Mouse (Mus musculus) heart, embryonic 10.5 days (tissue): Measurements from ENCODE around the gene Hes5. TPM values are rescaled to one million over a fixed set of nuclear protein-coding genes. Genes with fewer than 3 reads are reported as not detected.

Source experiments
- DNase-seq: peaks from one replicate; pipeline ENCODE4 v3.0.0-alpha.2; 2017; ENCODE audit warnings: low spot score
- H3K27ac ChIP-seq: fragments of 300-500 bp; sonication (generic); 2 replicates; pipeline ENCODE4 v1.5.1; 2016; ENCODE audit warnings: mild to moderate bottlenecking
- H3K27me3 ChIP-seq: fragments of 300-500 bp; sonication (generic); 2 replicates; pipeline ENCODE4 v1.6.1; 2016; ENCODE audit warnings: mild to moderate bottlenecking; ENCODE audit not compliant: poor library complexity, insufficient read depth, severe bottlenecking
- H3K36me3 ChIP-seq: fragments of 300-500 bp; sonication (generic); 2 replicates; pipeline ENCODE4 v1.6.1; 2016; ENCODE audit warnings: mild to moderate bottlenecking, moderate library complexity
- H3K4me1 ChIP-seq: fragments of 300-500 bp; sonication (generic); 2 replicates; pipeline ENCODE4 v1.6.1; 2016; ENCODE audit warnings: mild to moderate bottlenecking
- H3K4me3 ChIP-seq: fragments of 300-500 bp; sonication (generic); 2 replicates; pipeline ENCODE4 v1.5.1; 2016; ENCODE audit warnings: mild to moderate bottlenecking, moderate library complexity
- H3K9me3 ChIP-seq: fragments of 300-500 bp; sonication (generic); 2 replicates; pipeline ENCODE4 v1.6.1; 2016; ENCODE audit warnings: mild to moderate bottlenecking, moderate library complexity
- WGBS: fragments of 180-500 bp; shearing (Covaris S2); methylation state at CpG from one replicate; pipeline ENCODE4 v1.1.7; 2016; 5-methylcytosine and 5-hydroxymethylcytosine counted together
- polyA plus RNA-seq: library from polyadenylated mRNA; unstranded; fragments of >200 nt; fragmentation: Nextera tagmentation; extraction: Ambion mirVana; gene quantifications from 2 replicates; pipeline ENCODE4 v1.2.1, GENCODE M21; 2016

Hes5 gene
- polyA plus RNA-seq, 1 experiment from 2014 or later: 0.26 TPM

- peak overlapping the region; percentile 62 for H3K4me3 ChIP-seq
- 0% methylated on average over 47 of the region's 47 CpGs for WGBS
- no peaks in the 10 kb centered on the region for H3K9me3 ChIP-seq
- H3K27ac ChIP-seq: peak overlapping the region; percentile 42; the same call in 1 of the 2 replicates
- no peaks in the 10 kb centered on the region for H3K36me3 ChIP-seq
- peaks cover 62% of the 10 kb centered on the region for H3K4me1 ChIP-seq
- no peak for DNase-seq
- H3K27me3 ChIP-seq: peaks cover 73% of the 10 kb centered on the region
These were observed 559 bp downstream of the Hes5 start for GRCm38 (mm10) chr4:154961226-154961738.

GRCm38 (mm10) chr4:154961911-154962310 is 1.2 kb downstream of the Hes5 start:
- H3K9me3 ChIP-seq: no peaks in the 10 kb centered on the region
- peaks cover 5% of the 10 kb centered on the region; the same call in 1 of the 2 replicates for H3K36me3 ChIP-seq
- DNase-seq: no peak
- peaks cover 68% of the 10 kb centered on the region for H3K27me3 ChIP-seq
- H3K4me3 ChIP-seq: peak overlapping the region; percentile 62
- 19% methylated on average over 13 of the region's 13 CpGs for WGBS
- no peak overlapping the region for H3K27ac ChIP-seq
- peaks cover 68% of the 10 kb centered on the region for H3K4me1 ChIP-seq

GRCm38 (mm10) chr4:154962683-154963082 is 2.0 kb downstream of the Hes5 start:
- Histone ChIP-seq H3K27me3 (peaks cover 60% of the 10 kb centered on the region), H3K4me3 (no peak overlapping the region), H3K27ac (no peak overlapping the region), H3K9me3 (no peaks in the 10 kb centered on the region), H3K36me3 (peaks cover 8% of the 10 kb centered on the region; the same call in 1 of the 2 replicates), H3K4me1 (peaks cover 71% of the 10 kb centered on the region)
- no peak for DNase-seq
- WGBS: 81% methylated on average over 7 of the region's 7 CpGs

GRCm38 (mm10) chr4:154963190-154963836 is 2.6 kb downstream of the Hes5 start:
- peaks cover 11% of the 10 kb centered on the region; the same call in 1 of the 2 replicates for H3K36me3 ChIP-seq
- peak overlapping the region; percentile 97; the same call in 1 of the 2 replicates for H3K27ac ChIP-seq
- WGBS: 27% methylated on average over 11 of the region's 11 CpGs
- peak overlapping the region; percentile 94 for H3K4me3 ChIP-seq
- DNase-seq: no peak
- no peaks in the 10 kb centered on the region for H3K9me3 ChIP-seq
- peaks cover 66% of the 10 kb centered on the region for H3K4me1 ChIP-seq
- peaks cover 54% of the 10 kb centered on the region for H3K27me3 ChIP-seq

GRCm38 (mm10) chr4:154963901-154964580 is 3.3 kb downstream of the Hes5 start, which contains the start of gene Pank4:
Pank4 (plus strand) TSS chr4:154964123.
- peaks cover 46% of the 10 kb centered on the region for H3K27me3 ChIP-seq
- WGBS: under 1% methylated on average over 66 of the region's 66 CpGs
- H3K36me3 ChIP-seq: peaks cover 14% of the 10 kb centered on the region
- H3K4me1 ChIP-seq: peaks cover 60% of the 10 kb centered on the region
- no peaks in the 10 kb centered on the region for H3K9me3 ChIP-seq
- peak; percentile 96 for DNase-seq
- peak within 1 kb of the TSS; percentile 97 for H3K27ac ChIP-seq
- peak within 1 kb of the TSS; percentile 94 for H3K4me3 ChIP-seq

GRCm38 (mm10) chr4:154964581-154965235 is 4.0 kb downstream of the Hes5 start:
- WGBS: 1% methylated on average over 36 of the region's 36 CpGs
- DNase-seq: no peak
- H3K9me3 ChIP-seq: no peaks in the 10 kb centered on the region
- H3K36me3 ChIP-seq: peaks cover 20% of the 10 kb centered on the region
- peaks cover 40% of the 10 kb centered on the region for H3K27me3 ChIP-seq
- peak overlapping the region; percentile 94 for H3K4me3 ChIP-seq
- peaks cover 60% of the 10 kb centered on the region for H3K4me1 ChIP-seq
- peak overlapping the region; percentile 97 for H3K27ac ChIP-seq

- Histone ChIP-seq H3K36me3 (peaks cover 32% of the 10 kb centered on the region), H3K4me3 (no peak overlapping the region), H3K9me3 (no peaks in the 10 kb centered on the region), H3K27me3 (peaks cover 28% of the 10 kb centered on the region), H3K27ac (peak overlapping the region; percentile 59; the same call in 1 of the 2 replicates), H3K4me1 (peaks cover 52% of the 10 kb centered on the region)
- no peak for DNase-seq
- 78% methylated on average over 3 of the region's 3 CpGs for WGBS
These were observed 5.1 kb downstream of the Hes5 start for GRCm38 (mm10) chr4:154965856-154966255.

GRCm38 (mm10) chr4:154967173-154967572 is 6.5 kb downstream of the Hes5 start:
- Histone ChIP-seq H3K36me3 (peaks cover 45% of the 10 kb centered on the region), H3K4me1 (peaks cover 40% of the 10 kb centered on the region), H3K9me3 (no peaks in the 10 kb centered on the region), H3K4me3 (no peak overlapping the region), H3K27ac (no peak overlapping the region), H3K27me3 (peaks cover 15% of the 10 kb centered on the region)
- no peak for DNase-seq
- 64% methylated on average over 5 of the region's 5 CpGs for WGBS

GRCm38 (mm10) chr4:154972546-154972945 is 11.8 kb downstream of the Hes5 start:
- WGBS: 97% methylated on average over 12 of the region's 12 CpGs

GRCm38 (mm10) chr4:154974163-154974611 is 13.5 kb downstream of the Hes5 start:
- DNase-seq: no peak
- Histone ChIP-seq H3K9me3 (no peaks in the 10 kb centered on the region), H3K27ac (no peak overlapping the region), H3K4me3 (no peak overlapping the region), H3K4me1 (no peaks in the 10 kb centered on the region), H3K27me3 (no peaks in the 10 kb centered on the region), H3K36me3 (peaks cover 100% of the 10 kb centered on the region)
- WGBS: 85% methylated on average over 11 of the region's 11 CpGs

More at GRCm38 (mm10) chr4:154972546-154972945, 11.8 kb downstream of the Hes5 start:
- no peak for DNase-seq
- H3K36me3 ChIP-seq: peaks cover 92% of the 10 kb centered on the region
- peaks cover under 1% of the 10 kb centered on the region; the same call in 1 of the 2 replicates for H3K4me1 ChIP-seq
- H3K9me3 ChIP-seq: no peaks in the 10 kb centered on the region
- H3K27me3 ChIP-seq: no peaks in the 10 kb centered on the region
- no peak overlapping the region for H3K4me3 ChIP-seq
- H3K27ac ChIP-seq: no peak overlapping the region

GRCm38 (mm10) chr4:154980110-154980509 is 19.4 kb downstream of the Hes5 start:
- Histone ChIP-seq H3K27ac (no peak overlapping the region), H3K9me3 (no peaks in the 10 kb centered on the region), H3K27me3 (peaks cover 25% of the 10 kb centered on the region), H3K4me1 (peaks cover 25% of the 10 kb centered on the region), H3K36me3 (peaks cover 62% of the 10 kb centered on the region), H3K4me3 (no peak overlapping the region)
- DNase-seq: no peak
- 88% methylated on average over 4 of the region's 4 CpGs for WGBS

GRCm38 (mm10) chr4:154981076-154981475 is 20.4 kb downstream of the Hes5 start:
- no peak overlapping the region for H3K27ac ChIP-seq
- H3K4me3 ChIP-seq: no peak overlapping the region
- H3K9me3 ChIP-seq: no peaks in the 10 kb centered on the region
- 82% methylated on average over 6 of the region's 6 CpGs for WGBS
- no peak for DNase-seq
- H3K4me1 ChIP-seq: peaks cover 34% of the 10 kb centered on the region
- H3K36me3 ChIP-seq: peaks cover 53% of the 10 kb centered on the region
- H3K27me3 ChIP-seq: peaks cover 35% of the 10 kb centered on the region
